Mouse (Mus musculus) limb, embryonic 12.5 days (tissue): ENCODE measurements at regions not wholly inside any gene's neighbourhood (a gene's known extent, or its start where the extent isn't known, plus 50 kb on each side); places are given as distances from the start of the nearest gene placed in this dataset.
"Not testable (repeated sequence)": the region's sequence is repeated elsewhere in the genome, so short reads cannot be mapped to it uniquely, and the experiment has no call there.

Experiments used
- ATAC-seq: fragments of 200-750 bp; cut with Nextera tagmentation; 2 replicates; pipeline ENCODE4 v1.8.0; 2017; ENCODE audit warnings: low read depth, moderate TSS enrichment; ENCODE audit not compliant: insufficient number of reproducible peaks, insufficient read depth, low FRiP score, low TSS enrichment
- H3K27ac ChIP-seq: fragments of 300-500 bp; sonication (generic); 2 replicates; pipeline ENCODE4 v1.5.1; 2016; ENCODE audit warnings: mild to moderate bottlenecking, moderate library complexity
- H3K27me3 ChIP-seq: fragments of 300-500 bp; sonication (generic); 2 replicates; pipeline ENCODE4 v1.6.1; 2016; ENCODE audit warnings: mild to moderate bottlenecking, moderate library complexity
- H3K36me3 ChIP-seq: fragments of 300-500 bp; sonication (generic); 2 replicates; pipeline ENCODE4 v1.6.1; 2016; ENCODE audit warnings: mild to moderate bottlenecking, moderate library complexity
- H3K4me1 ChIP-seq: fragments of 300-500 bp; sonication (generic); replicated peaks from 2 replicates; pipeline ENCODE4 v1.6.1; 2016
- H3K4me2 ChIP-seq: fragments of 300-500 bp; sonication (generic); 2 replicates; pipeline ENCODE4 v1.6.1; 2016; ENCODE audit warnings: mild to moderate bottlenecking, moderate library complexity
- H3K4me3 ChIP-seq: fragments of 300-500 bp; sonication (generic); replicated peaks from 2 replicates; pipeline ENCODE4 v1.5.1; 2016; ENCODE audit warnings: mild to moderate bottlenecking
- H3K9ac ChIP-seq: fragments of 300-500 bp; sonication (generic); replicated peaks from 2 replicates; pipeline ENCODE4 v1.6.1; 2016; ENCODE audit warnings: mild to moderate bottlenecking, moderate library complexity
- H3K9me3 ChIP-seq: fragments of 300-500 bp; sonication (generic); 2 replicates; pipeline ENCODE4 v1.6.1; 2016; ENCODE audit warnings: mild to moderate bottlenecking, moderate library complexity
- WGBS: fragments of 180-500 bp; shearing (Covaris S2); methylation state at CpG from one replicate; pipeline ENCODE4 v1.1.7; 2016; 5-methylcytosine and 5-hydroxymethylcytosine counted together

DNA sequence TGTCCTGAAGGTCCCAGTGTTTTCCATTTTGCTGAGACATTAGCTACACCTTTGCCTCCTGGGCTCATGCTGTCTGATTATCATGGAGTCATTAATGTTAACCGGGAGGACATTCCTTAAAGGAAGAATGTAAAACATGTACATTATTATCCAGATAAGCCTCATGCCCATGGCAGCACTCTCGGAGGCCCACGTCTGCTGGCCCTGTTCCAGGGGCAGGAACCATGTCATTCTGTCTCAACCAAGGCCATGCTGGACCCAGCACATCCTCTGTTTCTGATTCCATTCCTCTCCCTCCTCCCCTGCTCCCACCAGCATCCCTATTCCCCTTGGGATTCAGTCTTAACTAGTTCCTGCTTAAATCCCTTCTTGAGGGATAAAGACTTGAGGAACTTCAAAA is 139.1 kb downstream of the Sptssa start:
- Histone ChIP-seq H3K27ac (no peak overlapping the region), H3K9ac (no peak overlapping the region), H3K9me3 (no peaks in the 10 kb centered on the region), H3K4me1 (peaks cover 6% of the 10 kb centered on the region), H3K4me3 (no peak overlapping the region), H3K36me3 (no peaks in the 10 kb centered on the region), H3K27me3 (no peaks in the 10 kb centered on the region), H3K4me2 (no peak overlapping the region)
- 82% methylated on average over 3 of the region's 3 CpGs for WGBS
- no peak for ATAC-seq

DNA sequence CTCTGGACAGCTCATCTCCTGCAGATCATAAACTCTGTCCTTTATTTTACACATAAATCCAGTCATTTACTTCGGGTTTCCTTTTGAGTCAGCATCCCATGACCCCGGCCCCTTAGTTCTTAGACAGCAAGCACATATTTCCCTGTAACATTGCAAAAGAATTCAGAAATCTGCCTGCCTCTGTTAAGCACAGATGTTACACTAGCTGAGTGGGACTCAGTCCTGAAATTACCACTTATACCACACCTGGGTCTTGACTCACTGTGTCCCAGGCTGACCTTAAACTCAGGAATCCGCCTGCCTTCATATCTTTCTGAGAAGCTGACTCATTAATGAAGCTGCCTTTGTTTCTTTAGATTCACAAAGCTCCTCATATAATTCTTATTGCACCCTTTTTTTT is 139.9 kb downstream of the Sptssa start:
- Histone ChIP-seq H3K36me3 (no peaks in the 10 kb centered on the region), H3K4me3 (no peak overlapping the region), H3K9ac (no peak overlapping the region), H3K27me3 (no peaks in the 10 kb centered on the region), H3K4me1 (peaks cover 6% of the 10 kb centered on the region), H3K4me2 (no peak overlapping the region), H3K27ac (no peak overlapping the region), H3K9me3 (no peaks in the 10 kb centered on the region)
- no peak for ATAC-seq
- WGBS: 54% methylated on average over 3 of the region's 3 CpGs

DNA sequence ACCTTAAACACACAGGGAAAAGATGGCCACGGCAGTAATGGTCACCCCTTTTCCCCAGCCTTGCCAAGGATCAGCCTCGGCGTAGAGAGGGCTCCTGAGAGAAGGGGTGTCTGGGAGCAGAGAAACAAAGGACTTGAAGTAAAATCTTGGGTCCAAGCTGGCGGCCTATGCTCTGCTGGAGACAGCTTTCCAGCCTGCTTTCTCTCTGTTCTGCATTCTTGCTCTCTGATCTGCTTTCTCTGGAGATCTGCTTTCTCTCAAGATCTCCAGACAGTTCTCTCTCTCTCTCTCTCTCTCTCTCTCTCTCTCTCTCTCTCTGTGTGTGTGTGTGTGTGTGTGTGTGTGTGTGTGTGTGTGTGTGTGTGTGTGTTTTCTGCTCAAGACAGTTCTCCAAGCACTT is 140.3 kb downstream of the Sptssa start:
- not testable (repeated sequence) for H3K4me3 ChIP-seq, H3K9me3 ChIP-seq, H3K27me3 ChIP-seq, ATAC-seq, H3K27ac ChIP-seq, H3K9ac ChIP-seq, H3K4me2 ChIP-seq, H3K4me1 ChIP-seq, H3K36me3 ChIP-seq
- WGBS: 55% methylated on average over 4 of the region's 4 CpGs

DNA sequence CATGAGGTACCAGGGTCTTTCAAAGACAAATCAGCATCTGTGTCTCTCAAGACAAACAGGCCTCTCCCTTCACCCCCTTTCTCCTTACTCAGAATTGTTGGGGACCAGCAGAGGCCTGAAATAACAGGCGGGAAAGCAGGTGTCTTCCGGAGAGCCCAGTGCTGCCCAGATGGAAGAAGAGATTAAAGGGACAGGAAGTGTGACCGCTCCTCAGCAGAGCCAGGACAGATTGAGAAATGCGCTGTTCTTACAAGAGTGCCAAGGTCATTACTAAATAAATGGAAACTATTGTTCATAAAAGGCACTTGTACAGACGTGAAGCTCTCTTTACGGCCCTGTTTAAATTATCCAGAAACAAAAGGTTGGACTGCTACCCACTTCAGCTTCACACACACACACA is 146.5 kb downstream of the Sptssa start:
- H3K9ac ChIP-seq: no peak overlapping the region
- no peaks in the 10 kb centered on the region for H3K36me3 ChIP-seq
- H3K4me2 ChIP-seq: no peak overlapping the region
- ATAC-seq: no peak
- H3K9me3 ChIP-seq: no peaks in the 10 kb centered on the region
- H3K27ac ChIP-seq: no peak overlapping the region
- H3K4me3 ChIP-seq: no peak overlapping the region
- H3K4me1 ChIP-seq: no peaks in the 10 kb centered on the region
- 71% methylated on average over 6 of the region's 6 CpGs for WGBS
- H3K27me3 ChIP-seq: no peaks in the 10 kb centered on the region

DNA sequence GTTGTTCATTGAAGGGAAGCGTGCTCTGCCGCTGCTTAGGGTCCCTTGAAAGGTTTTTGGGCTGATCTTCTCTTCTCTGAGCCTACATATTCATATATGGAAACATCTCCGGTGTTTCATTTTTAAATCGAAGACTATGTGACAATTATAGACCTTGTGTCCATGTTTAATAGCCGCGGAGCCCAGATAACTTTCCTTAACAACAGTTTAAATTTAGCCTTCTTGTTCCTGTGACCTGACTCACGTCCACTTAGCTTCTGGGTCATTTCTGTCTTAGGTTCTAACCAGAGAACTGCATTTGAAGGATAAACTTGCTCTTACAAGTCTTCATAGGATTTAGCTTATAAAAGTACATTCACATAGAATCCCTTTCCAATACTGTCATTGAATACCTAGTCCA is 153.6 kb downstream of the Sptssa start:
- no peak for ATAC-seq
- Histone ChIP-seq H3K9ac (no peak overlapping the region), H3K4me3 (no peak overlapping the region), H3K4me1 (no peaks in the 10 kb centered on the region), H3K27me3 (no peaks in the 10 kb centered on the region), H3K9me3 (no peaks in the 10 kb centered on the region), H3K36me3 (no peaks in the 10 kb centered on the region), H3K4me2 (no peak overlapping the region), H3K27ac (no peak overlapping the region)
- 90% methylated on average over 7 of the region's 7 CpGs for WGBS

DNA sequence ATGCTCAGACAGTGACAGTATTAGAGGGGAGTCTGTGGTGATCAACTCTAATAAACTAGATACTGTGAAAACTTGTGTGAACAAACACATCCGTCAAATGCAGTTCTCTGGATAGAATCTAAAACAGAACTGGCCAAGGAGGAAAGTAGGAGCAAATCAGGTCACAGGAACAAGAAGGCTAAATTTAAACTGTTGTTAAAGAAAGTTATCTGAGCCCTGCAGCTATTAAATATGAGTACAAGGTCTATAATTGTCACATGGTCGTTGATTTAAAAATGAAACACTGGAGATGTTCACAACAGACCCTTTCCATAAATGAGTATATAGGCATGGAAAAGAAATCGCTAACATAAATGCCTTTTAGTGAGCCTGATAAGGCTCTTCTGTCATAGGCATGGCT is 156.4 kb downstream of the Sptssa start:
- 69% methylated on average over 3 of the region's 3 CpGs for WGBS
- ATAC-seq: no peak
- H3K27ac ChIP-seq: no peak overlapping the region

DNA sequence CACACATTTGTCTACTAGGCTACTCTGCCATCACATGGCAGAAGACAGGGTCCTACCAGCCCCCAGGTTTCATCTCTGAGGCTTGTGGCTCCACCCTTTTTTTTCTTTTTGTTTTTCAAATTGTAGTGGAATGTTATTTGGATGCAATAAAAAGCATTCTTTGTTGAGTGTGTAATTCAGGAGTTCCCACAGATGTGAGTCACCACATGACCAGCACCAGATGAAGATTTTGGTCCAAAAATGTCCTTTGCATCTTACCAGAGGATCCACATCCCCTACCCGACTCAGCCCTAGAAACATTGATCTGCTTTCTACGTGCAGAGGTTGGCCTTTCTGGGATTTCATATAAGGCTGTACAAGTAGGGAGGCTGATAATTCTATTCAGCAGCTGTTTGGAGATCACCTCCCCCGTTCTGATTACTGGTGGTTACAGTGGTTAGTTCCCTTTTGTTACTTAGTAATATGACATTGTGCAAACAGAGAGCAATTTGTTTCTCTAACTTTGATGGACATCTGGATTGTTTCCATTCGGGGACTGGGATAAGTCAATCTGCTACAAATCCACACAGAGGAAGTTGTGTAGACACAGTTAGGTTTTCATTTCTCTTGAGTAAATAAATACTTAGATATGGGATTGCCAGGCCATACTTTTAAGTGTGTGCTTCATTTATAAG is 160.5 kb downstream of the Sptssa start:
- Histone ChIP-seq H3K9ac (no peak overlapping the region), H3K4me3 (no peak overlapping the region), H3K36me3 (no peaks in the 10 kb centered on the region), H3K4me2 (no peak overlapping the region), H3K27ac (no peak overlapping the region), H3K9me3 (no peaks in the 10 kb centered on the region), H3K4me1 (peaks cover 11% of the 10 kb centered on the region; the same call in 1 of the 2 replicates), H3K27me3 (peaks cover 2% of the 10 kb centered on the region)
- no peak for ATAC-seq
- 75% methylated on average over 4 of the region's 4 CpGs for WGBS

More for the DNA sequence above, 156.4 kb downstream of the Sptssa start:
- no peaks in the 10 kb centered on the region for H3K9me3 ChIP-seq
- H3K4me2 ChIP-seq: no peak overlapping the region
- no peaks in the 10 kb centered on the region for H3K27me3 ChIP-seq
- no peaks in the 10 kb centered on the region for H3K4me1 ChIP-seq
- H3K36me3 ChIP-seq: no peaks in the 10 kb centered on the region
- H3K9ac ChIP-seq: no peak overlapping the region
- no peak overlapping the region for H3K4me3 ChIP-seq

DNA sequence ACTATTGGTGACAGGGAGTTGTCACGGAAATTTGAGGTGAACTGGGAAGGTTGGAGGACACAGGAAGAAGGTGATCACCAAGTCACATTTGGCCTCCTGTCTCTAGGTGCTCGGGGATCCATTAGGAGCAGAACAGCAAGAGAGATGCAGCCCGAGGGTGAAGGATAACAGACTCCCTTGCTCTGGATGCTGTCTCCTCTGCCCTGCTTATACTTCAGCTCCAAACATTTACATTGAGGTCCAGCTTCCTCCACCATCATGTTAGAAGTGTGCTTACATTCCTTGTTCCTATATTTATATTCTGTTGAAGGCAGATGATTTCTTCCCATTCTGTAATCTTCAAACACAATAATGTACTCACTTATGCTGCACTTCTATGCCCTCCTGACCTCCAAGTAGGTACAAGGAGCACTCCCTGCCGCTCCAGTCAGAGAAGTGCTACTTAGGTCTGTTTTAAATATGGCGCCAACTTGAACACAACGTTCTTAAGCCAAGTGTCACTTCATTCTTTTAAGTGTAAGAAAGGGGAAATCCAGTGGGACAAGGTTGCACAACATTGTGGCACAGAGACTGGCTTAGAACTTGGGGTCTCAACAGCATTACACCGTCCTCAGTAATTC is 161.5 kb downstream of the Sptssa start:
- Histone ChIP-seq H3K36me3 (no peaks in the 10 kb centered on the region), H3K4me1 (peaks cover 11% of the 10 kb centered on the region; the same call in 1 of the 2 replicates), H3K4me3 (no peak overlapping the region), H3K9me3 (no peaks in the 10 kb centered on the region), H3K9ac (no peak overlapping the region), H3K27me3 (peaks cover 11% of the 10 kb centered on the region), H3K4me2 (no peak overlapping the region), H3K27ac (no peak overlapping the region)
- WGBS: 84% methylated on average over 7 of the region's 7 CpGs
- ATAC-seq: no peak

DNA sequence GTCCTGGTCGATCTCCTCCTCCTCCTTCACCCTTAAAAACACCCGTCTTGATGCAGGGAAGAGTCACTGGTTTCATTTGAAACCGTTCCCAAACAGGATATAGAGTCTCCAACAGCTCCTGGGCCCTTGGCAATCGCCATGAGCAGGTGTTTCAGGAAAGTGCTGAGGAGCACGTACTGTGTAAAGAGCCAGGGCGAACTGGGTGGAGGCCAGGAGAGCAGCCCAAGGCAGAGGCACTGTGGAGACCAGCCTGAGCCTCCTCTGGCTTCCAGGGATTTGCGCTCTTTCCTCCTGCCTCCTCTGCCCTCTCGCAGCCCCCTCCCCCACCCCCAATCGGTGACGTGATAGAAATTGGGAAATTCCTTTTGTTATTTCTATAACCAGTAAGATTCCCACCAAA is 163.6 kb downstream of the Sptssa start:
- Histone ChIP-seq H3K9ac (no peak overlapping the region), H3K4me2 (no peak overlapping the region), H3K36me3 (no peaks in the 10 kb centered on the region), H3K4me3 (no peak overlapping the region), H3K27ac (no peak overlapping the region), H3K9me3 (no peaks in the 10 kb centered on the region), H3K27me3 (peaks cover 15% of the 10 kb centered on the region), H3K4me1 (peaks cover 11% of the 10 kb centered on the region; the same call in 1 of the 2 replicates)
- 45% methylated on average over 10 of the region's 10 CpGs for WGBS
- no peak for ATAC-seq

DNA sequence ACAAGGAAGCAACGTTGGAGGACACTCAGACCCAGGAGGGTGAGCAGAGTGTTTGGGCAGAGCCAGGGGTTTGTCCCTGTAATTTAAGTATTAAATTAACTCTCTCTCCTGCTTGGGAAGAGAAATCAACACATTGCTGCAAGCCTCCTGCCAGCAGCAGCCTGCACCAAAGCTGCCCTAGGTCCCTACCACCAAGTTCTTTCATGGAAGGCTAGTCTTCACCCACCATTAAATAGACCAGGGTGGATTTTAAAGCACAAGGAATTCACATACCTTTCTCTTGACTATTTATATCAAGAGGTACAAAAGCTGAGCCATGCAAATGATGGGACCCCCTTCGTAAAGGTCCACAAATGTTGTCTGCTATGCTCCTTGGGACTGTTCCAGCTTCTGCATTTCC is 165.9 kb downstream of the Sptssa start:
- no peak for ATAC-seq
- no peak overlapping the region for H3K9ac ChIP-seq
- 90% methylated on average over 2 of the region's 2 CpGs for WGBS

DNA sequence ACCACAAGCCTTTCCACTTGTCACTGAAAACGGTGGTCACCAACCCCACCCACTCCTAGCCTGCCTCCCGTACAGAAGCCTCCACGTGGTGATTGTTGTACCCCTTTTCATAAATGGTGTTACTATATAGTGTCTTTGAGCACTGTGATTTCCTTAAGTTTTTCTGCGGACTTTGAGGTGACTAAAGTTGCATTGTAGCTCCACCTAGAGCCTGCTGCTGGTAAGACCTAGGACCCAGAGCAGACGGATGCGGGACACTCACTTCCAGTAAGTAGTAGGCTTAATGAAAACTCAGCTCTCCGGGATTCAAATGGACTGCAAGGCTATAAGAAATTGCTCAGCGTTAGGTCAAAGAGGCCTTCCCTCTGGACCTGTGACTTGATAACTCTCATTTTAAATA is 166.7 kb downstream of the Sptssa start:
- Histone ChIP-seq H3K4me3 (no peak overlapping the region), H3K9ac (no peak overlapping the region), H3K4me2 (peak overlapping the region; percentile 22; the same call in 1 of the 2 replicates), H3K9me3 (0 out of 2 replicates have a peak, but pooled peaks cover 4% of the 10 kb centered on the region), H3K27ac (no peak overlapping the region), H3K27me3 (peaks cover 15% of the 10 kb centered on the region), H3K36me3 (no peaks in the 10 kb centered on the region), H3K4me1 (peaks cover 14% of the 10 kb centered on the region; the same call in 1 of the 2 replicates)
- 5% methylated on average over 8 of the region's 8 CpGs for WGBS
- ATAC-seq: no peak

More for the DNA sequence above, 165.9 kb downstream of the Sptssa start:
- no peak overlapping the region for H3K27ac ChIP-seq
- H3K4me2 ChIP-seq: no peak overlapping the region
- no peaks in the 10 kb centered on the region for H3K36me3 ChIP-seq
- no peak overlapping the region for H3K4me3 ChIP-seq
- H3K9me3 ChIP-seq: 0 out of 2 replicates have a peak, but pooled peaks cover 4% of the 10 kb centered on the region
- peaks cover 14% of the 10 kb centered on the region; the same call in 1 of the 2 replicates for H3K4me1 ChIP-seq
- H3K27me3 ChIP-seq: peaks cover 15% of the 10 kb centered on the region
